Mouse (Mus musculus) neural tube, embryonic 14.5 days (tissue): ENCODE data around the gene Tmed3. TPM values are rescaled to one million over a fixed set of nuclear protein-coding genes. Genes with fewer than 3 reads are reported as not detected.

Experiments
- ATAC-seq: fragments of 200-750 bp; cut with Nextera tagmentation; 2 replicates; pipeline ENCODE4 v1.8.0; 2017; ENCODE audit warnings: low read depth, mild to moderate bottlenecking, moderate TSS enrichment, moderate library complexity
- H3K27ac ChIP-seq: fragments of 300-500 bp; sonication (generic); 2 replicates; pipeline ENCODE4 v1.5.1; 2014; ENCODE audit warnings: low read depth, mild to moderate bottlenecking, control low read depth, low read length, moderate library complexity, mixed read lengths
- H3K27me3 ChIP-seq: fragments of 300-500 bp; sonication (generic); 2 replicates; pipeline ENCODE4 v1.6.1; 2014; ENCODE audit warnings: low read length; ENCODE audit not compliant: control insufficient read depth, insufficient read depth
- H3K36me3 ChIP-seq: fragments of 300-500 bp; sonication (generic); 2 replicates; pipeline ENCODE4 v1.6.1; 2014; ENCODE audit warnings: low read length, mixed read lengths; ENCODE audit not compliant: control insufficient read depth, insufficient read depth
- H3K4me1 ChIP-seq: fragments of 300-500 bp; sonication (generic); 2 replicates; pipeline ENCODE4 v1.6.1; 2014; ENCODE audit warnings: low read length; ENCODE audit not compliant: control insufficient read depth, insufficient read depth
- H3K4me2 ChIP-seq: fragments of 300-500 bp; sonication (generic); 2 replicates; pipeline ENCODE4 v1.6.1; 2014; ENCODE audit warnings: mild to moderate bottlenecking, low read depth, low read length, control low read depth
- H3K4me3 ChIP-seq: fragments of 300-500 bp; sonication (generic); 2 replicates; pipeline ENCODE4 v1.5.1; 2014; ENCODE audit warnings: low read depth, low read length, control low read depth, mixed read lengths
- H3K9ac ChIP-seq: fragments of 300-500 bp; sonication (generic); replicated peaks from 2 replicates; pipeline ENCODE4 v1.6.1; 2014; ENCODE audit warnings: low read depth, mild to moderate bottlenecking, control low read depth, low read length, mixed read lengths
- H3K9me3 ChIP-seq: fragments of 300-500 bp; sonication (generic); 2 replicates; pipeline ENCODE4 v1.6.1; 2016; ENCODE audit warnings: low read length; ENCODE audit not compliant: control insufficient read depth
- WGBS: fragments of 180-500 bp; shearing (Covaris S2); extraction: QIAGEN DNeasy Blood & Tissue Kit; methylation state at CpG from one replicate; pipeline ENCODE4 v1.1.7; 2014; 5-methylcytosine and 5-hydroxymethylcytosine counted together
- polyA plus RNA-seq: library from polyadenylated mRNA; unstranded; fragments of >200 nt; fragmentation: Nextera tagmentation; extraction: Ambion mirVana; gene quantifications from 2 replicates; pipeline ENCODE4 v1.2.1, GENCODE M21; 2014

Gene Tmed3
- polyA plus RNA-seq, 1 experiment from 2014 or later = 53.2 TPM

DNA sequence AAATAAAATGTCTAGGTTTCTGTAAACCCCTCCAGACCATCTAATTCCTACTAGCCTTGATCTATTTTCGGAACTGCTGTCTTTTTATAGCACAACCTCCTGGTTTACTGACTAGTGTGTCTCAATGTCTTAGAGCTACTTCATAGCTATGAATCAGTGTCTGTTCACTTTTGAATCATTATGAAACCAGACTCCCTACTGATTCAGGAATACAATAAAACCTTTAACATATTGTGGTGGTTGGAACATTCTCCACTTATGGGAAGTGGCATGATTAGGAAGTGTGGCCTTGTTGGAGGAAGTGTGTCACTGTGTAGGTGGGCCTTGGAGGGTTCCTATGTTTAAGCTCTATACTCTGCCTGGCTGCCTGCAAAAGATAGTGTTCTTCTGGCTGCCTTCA lies 9.7 kb downstream of the Tmed3 start:
- H3K4me1 ChIP-seq = no peaks in the 10 kb centered on the region

DNA sequence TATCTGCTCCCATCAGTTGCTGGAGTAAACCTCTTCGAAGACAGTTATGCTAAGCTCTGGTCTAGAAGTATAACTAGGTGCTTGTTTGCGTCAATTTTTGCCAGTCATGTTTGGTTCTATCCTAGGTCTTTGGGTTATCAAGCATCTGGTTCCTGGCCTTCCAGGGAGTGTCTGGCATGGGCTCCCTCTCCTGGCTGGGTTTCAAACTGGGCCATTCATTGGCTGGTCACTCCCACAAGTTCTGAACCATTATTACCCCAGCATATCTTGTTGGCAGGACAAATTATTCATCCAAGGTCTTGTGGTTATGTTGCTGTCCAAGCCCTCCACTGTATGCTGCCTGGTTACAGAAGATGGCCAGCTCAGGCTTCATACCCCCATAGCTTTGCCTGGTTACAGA lies 11.2 kb downstream of the Tmed3 start:
- ATAC-seq = no peak

More for the DNA sequence above, 9.7 kb downstream of the Tmed3 start:
- no peak overlapping the region for H3K4me2 ChIP-seq
- no peaks in the 10 kb centered on the region for H3K9me3 ChIP-seq
- WGBS = 97% methylated on average over 1 of the region's 1 CpGs
- no peak overlapping the region for H3K4me3 ChIP-seq
- no peaks in the 10 kb centered on the region for H3K27me3 ChIP-seq
- H3K36me3 ChIP-seq = peaks cover 11% of the 10 kb centered on the region
- no peak for ATAC-seq
- H3K9ac ChIP-seq = no peak overlapping the region
- no peak overlapping the region for H3K27ac ChIP-seq

DNA sequence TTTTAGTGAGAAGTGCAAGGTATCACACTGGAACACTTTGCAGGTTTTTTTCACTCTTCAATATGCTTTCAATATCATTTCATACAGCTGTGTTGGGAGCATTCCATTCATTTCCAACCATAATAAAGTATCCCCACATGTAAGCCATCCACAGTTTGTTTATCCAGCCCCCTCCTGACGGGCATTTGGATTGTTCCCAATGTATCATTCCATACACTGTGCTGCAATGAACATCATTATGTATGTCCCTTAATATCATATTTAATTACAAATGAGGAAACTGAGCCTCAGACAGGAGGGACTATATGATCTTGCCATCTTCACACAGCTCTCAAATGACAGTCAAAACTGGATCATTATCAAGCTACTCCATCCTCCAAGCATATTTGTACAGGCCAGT lies 15.7 kb downstream of the Tmed3 start:
- Histone ChIP-seq H3K9me3 (no peaks in the 10 kb centered on the region), H3K4me3 (no peak overlapping the region), H3K9ac (no peak overlapping the region), H3K4me2 (no peak overlapping the region), H3K27ac (no peak overlapping the region), H3K27me3 (no peaks in the 10 kb centered on the region), H3K36me3 (no peaks in the 10 kb centered on the region), H3K4me1 (no peaks in the 10 kb centered on the region)
- WGBS = 53% methylated on average over 1 of the region's 1 CpGs
- peak; percentile 74 for ATAC-seq

More for the DNA sequence above, 11.2 kb downstream of the Tmed3 start:
- H3K4me2 ChIP-seq = no peak overlapping the region
- no peaks in the 10 kb centered on the region for H3K4me1 ChIP-seq
- no peak overlapping the region for H3K4me3 ChIP-seq
- 90% methylated on average over 2 of the region's 2 CpGs for WGBS
- peaks cover 1% of the 10 kb centered on the region for H3K36me3 ChIP-seq
- H3K9me3 ChIP-seq = no peaks in the 10 kb centered on the region
- no peaks in the 10 kb centered on the region for H3K27me3 ChIP-seq
- H3K27ac ChIP-seq = no peak overlapping the region
- no peak overlapping the region for H3K9ac ChIP-seq

DNA sequence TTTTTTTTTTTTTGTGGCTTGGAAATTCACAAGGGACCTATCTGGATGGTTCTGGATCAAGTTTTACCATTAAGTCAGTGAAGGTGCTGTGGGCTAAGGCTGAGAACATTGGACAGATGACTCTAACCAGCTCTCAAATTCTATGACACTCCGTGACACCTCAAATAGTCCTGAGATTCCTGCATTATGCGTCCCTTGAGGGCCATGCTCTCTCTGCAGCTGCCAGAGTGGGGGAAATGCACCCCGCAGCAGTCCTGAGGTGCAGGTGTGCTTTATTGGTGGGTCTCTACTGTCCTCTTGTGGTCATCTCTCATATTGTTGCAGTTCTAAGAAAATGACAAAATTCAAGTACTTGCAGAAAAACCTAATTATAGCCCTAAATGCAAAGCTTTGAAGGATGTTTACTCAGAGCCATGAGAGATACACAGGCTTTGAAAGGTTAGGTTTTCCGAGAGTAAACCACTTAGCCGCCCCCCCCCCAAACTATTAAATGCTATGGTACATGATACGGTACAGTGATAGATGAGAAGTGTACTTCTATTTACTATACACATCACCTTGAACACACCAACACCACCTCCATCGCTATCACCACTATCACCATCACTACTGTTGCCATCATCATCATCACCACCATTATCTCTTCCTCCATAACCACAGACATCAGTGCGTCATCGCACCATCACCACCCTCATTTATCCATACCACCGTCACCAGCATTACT lies 17.2 kb downstream of the Tmed3 start:
- no peak overlapping the region for H3K27ac ChIP-seq
- 57% methylated on average over 10 of the region's 10 CpGs for WGBS
- H3K27me3 ChIP-seq = no peaks in the 10 kb centered on the region
- H3K9ac ChIP-seq = no peak overlapping the region
- H3K9me3 ChIP-seq = no peaks in the 10 kb centered on the region
- no peak overlapping the region for H3K4me2 ChIP-seq
- H3K4me1 ChIP-seq = no peaks in the 10 kb centered on the region
- ATAC-seq = peak; percentile 72
- no peaks in the 10 kb centered on the region for H3K36me3 ChIP-seq
- no peak overlapping the region for H3K4me3 ChIP-seq

DNA sequence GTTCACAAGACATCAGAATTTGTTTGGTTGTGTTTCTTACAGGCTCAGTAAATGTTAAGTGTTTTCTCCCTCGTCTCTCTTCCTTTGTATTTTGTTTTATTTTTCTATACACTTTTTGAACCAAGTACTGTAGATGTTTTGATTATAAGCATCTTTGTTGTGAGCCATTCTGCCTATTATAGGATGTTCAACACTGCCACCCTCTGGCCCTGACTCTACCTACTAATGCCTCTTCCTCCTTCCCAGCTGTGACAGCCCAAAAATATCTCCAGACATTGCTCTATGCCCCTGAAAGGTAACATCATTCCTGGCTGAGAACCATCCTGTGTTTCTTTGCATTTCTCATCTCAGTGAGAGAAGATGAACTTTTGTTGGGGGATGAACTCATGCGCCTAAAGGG lies 18.6 kb downstream of the Tmed3 start:
- H3K27ac ChIP-seq = no peak overlapping the region
- no peaks in the 10 kb centered on the region for H3K4me1 ChIP-seq
- H3K9me3 ChIP-seq = no peaks in the 10 kb centered on the region
- no peak overlapping the region for H3K9ac ChIP-seq
- 79% methylated on average over 2 of the region's 2 CpGs for WGBS
- H3K36me3 ChIP-seq = no peaks in the 10 kb centered on the region
- no peak for ATAC-seq
- no peak overlapping the region for H3K4me3 ChIP-seq
- H3K4me2 ChIP-seq = no peak overlapping the region
- no peaks in the 10 kb centered on the region for H3K27me3 ChIP-seq

DNA sequence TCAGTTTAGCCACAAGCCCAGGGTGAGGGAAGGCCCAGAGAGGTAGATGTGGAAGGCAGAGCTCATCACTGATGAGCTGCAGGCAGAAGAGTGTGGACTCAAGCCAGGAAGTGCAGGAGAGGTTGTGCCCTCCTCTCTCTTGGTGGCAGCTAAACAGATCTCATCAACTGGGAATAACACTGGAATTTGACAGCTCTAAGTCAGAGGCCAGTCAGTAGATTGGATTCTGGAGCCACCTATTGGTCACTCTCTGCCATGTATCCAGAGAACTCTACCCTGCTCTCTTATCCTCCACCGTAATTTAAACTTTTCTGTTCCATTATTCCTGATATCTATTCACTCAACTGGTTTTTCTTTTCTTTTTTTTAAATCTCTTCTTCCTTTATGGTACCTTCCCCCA lies 25.9 kb downstream of the Tmed3 start:
- Histone ChIP-seq H3K9me3 (no peaks in the 10 kb centered on the region), H3K9ac (no peak overlapping the region), H3K36me3 (no peaks in the 10 kb centered on the region), H3K27me3 (no peaks in the 10 kb centered on the region), H3K27ac (no peak overlapping the region), H3K4me1 (no peaks in the 10 kb centered on the region), H3K4me3 (no peak overlapping the region), H3K4me2 (no peak overlapping the region)
- peak; percentile 79; the same call in 1 of the 2 replicates for ATAC-seq
- 45% methylated on average over 1 of the region's 1 CpGs for WGBS

DNA sequence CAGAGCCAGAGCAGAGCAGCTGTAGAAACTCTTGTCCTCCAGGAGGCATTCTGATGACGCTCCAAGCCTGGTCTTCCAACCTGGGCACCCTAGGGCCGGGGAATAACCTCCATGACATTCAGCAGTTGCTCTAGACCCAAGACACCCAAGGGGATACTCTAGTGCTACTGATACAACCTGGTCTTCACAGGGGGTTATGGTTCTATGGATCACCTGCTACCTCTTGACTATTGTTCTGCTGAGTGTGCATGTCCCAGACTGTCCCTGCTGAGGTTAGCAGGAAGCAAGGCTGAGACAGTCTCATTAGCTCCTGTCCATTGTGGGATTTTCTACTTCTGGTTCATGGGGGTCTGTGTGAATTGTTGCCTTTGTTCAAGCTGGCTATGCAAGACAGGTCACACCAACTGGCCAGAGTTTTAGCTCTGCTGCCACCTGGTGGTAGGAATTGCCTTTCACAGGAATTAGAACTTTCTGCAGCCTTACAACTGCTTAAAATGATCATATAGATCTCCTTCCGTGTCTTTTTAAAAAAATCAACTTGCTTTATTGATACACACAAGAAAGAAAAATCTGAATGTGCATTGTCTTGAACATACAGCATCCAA lies 30.8 kb downstream of the Tmed3 start:
- no peaks in the 10 kb centered on the region for H3K9me3 ChIP-seq
- no peak overlapping the region for H3K4me3 ChIP-seq
- peak; percentile 92 for ATAC-seq
- 57% methylated on average over 3 of the region's 3 CpGs for WGBS
- H3K27me3 ChIP-seq = no peaks in the 10 kb centered on the region
- H3K27ac ChIP-seq = no peak overlapping the region
- H3K4me2 ChIP-seq = no peak overlapping the region
- no peak overlapping the region for H3K9ac ChIP-seq
- H3K36me3 ChIP-seq = no peaks in the 10 kb centered on the region
- H3K4me1 ChIP-seq = no peaks in the 10 kb centered on the region

DNA sequence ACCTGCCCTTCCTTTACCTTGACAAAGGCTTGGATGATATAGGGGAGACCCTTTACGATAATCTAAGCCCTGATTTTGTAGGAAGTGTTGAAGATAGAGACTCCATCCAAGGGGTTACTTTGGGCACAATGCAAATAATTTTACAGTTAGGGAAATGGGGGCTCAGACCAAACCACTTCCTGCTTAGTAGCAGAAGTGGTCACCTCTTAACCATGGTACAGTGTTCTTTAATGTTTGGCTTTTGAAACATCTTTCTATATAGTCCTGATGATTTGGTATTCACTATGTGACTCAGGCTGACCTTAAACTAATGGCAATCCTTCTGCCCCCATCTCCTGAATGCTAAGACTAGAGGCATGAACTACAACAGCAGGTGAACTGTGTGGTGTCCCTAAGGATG lies 31.5 kb downstream of the Tmed3 start:
- ATAC-seq = no peak

DNA sequence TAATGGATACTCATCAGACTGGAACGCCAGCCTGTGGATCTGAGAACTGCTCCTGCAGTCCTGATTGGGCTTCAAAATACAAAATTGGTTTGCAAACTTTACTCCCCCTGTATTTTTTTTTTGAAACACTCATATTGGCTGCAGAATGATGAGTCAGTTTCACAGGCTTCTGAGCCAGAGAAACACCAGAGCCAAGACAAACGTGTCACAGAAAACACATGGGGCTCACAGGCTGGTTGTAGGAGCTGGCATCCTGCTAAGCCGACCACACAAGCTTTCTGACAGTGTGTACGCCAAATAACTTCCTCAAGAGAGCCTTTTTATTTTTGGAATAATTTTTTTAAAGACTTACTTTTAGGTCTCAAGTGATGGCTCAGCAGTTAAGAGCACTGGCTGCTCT lies 35.0 kb downstream of the Tmed3 start:
- no peak overlapping the region for H3K9ac ChIP-seq
- H3K4me1 ChIP-seq = no peaks in the 10 kb centered on the region
- H3K27ac ChIP-seq = no peak overlapping the region
- H3K4me3 ChIP-seq = no peak overlapping the region
- H3K36me3 ChIP-seq = no peaks in the 10 kb centered on the region
- H3K9me3 ChIP-seq = no peaks in the 10 kb centered on the region
- no peak overlapping the region for H3K4me2 ChIP-seq
- WGBS = 79% methylated on average over 4 of the region's 4 CpGs
- no peak for ATAC-seq
- no peaks in the 10 kb centered on the region for H3K27me3 ChIP-seq

More for the DNA sequence above, 31.5 kb downstream of the Tmed3 start:
- WGBS = 87% methylated on average over 1 of the region's 1 CpGs
- H3K27ac ChIP-seq = no peak overlapping the region
- H3K4me1 ChIP-seq = no peaks in the 10 kb centered on the region
- H3K36me3 ChIP-seq = no peaks in the 10 kb centered on the region
- no peak overlapping the region for H3K9ac ChIP-seq
- H3K27me3 ChIP-seq = no peaks in the 10 kb centered on the region
- H3K9me3 ChIP-seq = no peaks in the 10 kb centered on the region
- H3K4me2 ChIP-seq = no peak overlapping the region
- H3K4me3 ChIP-seq = no peak overlapping the region
